Mouse (Mus musculus): ENCODE measurements at regions not wholly inside any gene's neighbourhood (a gene's known extent, or its start where the extent isn't known, plus 50 kb on each side); places are given as distances from the start of the nearest gene placed in this dataset.

- H3K27me3 ChIP-seq (ENCODE audit: control insufficient read depth, insufficient read depth, low read length): no peaks in the 10 kb centered on the region
- H3K36me3 ChIP-seq (ENCODE audit: control insufficient read depth, insufficient read depth, low read length): no peaks in the 10 kb centered on the region
- DNase-seq (ENCODE audit: low spot score) (no peak), ATAC-seq (ENCODE audit: insufficient number of reproducible peaks, low FRiP score, low TSS enrichment, low read depth) (no peak)
- H3K4me2 ChIP-seq (ENCODE audit: low read depth, severe bottlenecking): no peak overlapping the region
- no peaks in the 10 kb centered on the region for H3K9me3 ChIP-seq (ENCODE audit: control insufficient read depth, low read length)
- no peaks in the 10 kb centered on the region for H3K4me1 ChIP-seq (ENCODE audit: control insufficient read depth, insufficient read depth, low read length)
- no peak overlapping the region for H3K4me3 ChIP-seq (ENCODE audit: low read depth, low read length)
- no peak overlapping the region for H3K9ac ChIP-seq (ENCODE audit: low read length)
- WGBS: 78% methylated on average over 9 of the region's 9 CpGs
- no peak overlapping the region for H3K27ac ChIP-seq (replicated peaks; ENCODE audit: low read depth, low read length)
These were observed 195.4 kb downstream of the Usp46 start for GRCm38 (mm10) chr5:73872641-73873421.

GRCm38 (mm10) chr5:73874770-73875169 lies 193.5 kb downstream of the Usp46 start:
- Histone ChIP-seq H3K4me1 (ENCODE audit: control insufficient read depth, insufficient read depth, low read length) (no peaks in the 10 kb centered on the region), H3K4me3 (ENCODE audit: low read depth, low read length) (no peak overlapping the region), H3K27me3 (ENCODE audit: control insufficient read depth, insufficient read depth, low read length) (no peaks in the 10 kb centered on the region), H3K27ac (replicated peaks; ENCODE audit: low read depth, low read length) (no peak overlapping the region), H3K36me3 (ENCODE audit: control insufficient read depth, insufficient read depth, low read length) (no peaks in the 10 kb centered on the region), H3K9me3 (ENCODE audit: control insufficient read depth, low read length) (no peaks in the 10 kb centered on the region), H3K4me2 (ENCODE audit: low read depth, severe bottlenecking) (no peak overlapping the region), H3K9ac (ENCODE audit: low read length) (no peak overlapping the region)
- no peak for DNase-seq (ENCODE audit: low spot score)
- WGBS: 90% methylated on average over 1 of the region's 1 CpGs
- no peak for ATAC-seq (ENCODE audit: insufficient number of reproducible peaks, low FRiP score, low TSS enrichment, low read depth)

DNA sequence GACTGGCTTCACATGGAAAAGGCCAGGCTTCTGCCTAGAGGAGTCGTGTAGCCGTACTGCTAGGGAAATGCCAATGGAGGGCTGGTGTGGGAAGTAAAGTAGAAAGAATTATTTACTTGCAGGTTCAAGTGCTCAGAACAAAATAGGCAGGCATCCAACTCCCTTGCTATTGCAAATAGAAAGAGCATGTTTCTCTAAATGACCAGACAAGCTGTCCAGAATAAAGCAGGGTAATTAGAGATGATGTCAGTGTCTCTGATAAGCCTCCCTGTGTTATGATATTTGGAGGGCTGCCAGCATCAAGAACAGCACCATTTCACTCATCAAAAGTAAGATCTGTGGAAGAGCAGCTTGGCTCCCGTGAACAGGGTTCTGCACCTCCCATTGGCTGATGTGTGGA lies 192.4 kb downstream of the Usp46 start:
- no peaks in the 10 kb centered on the region for H3K36me3 ChIP-seq (ENCODE audit: control insufficient read depth, insufficient read depth, low read length)
- no peak overlapping the region for H3K4me3 ChIP-seq (ENCODE audit: low read depth, low read length)
- no peaks in the 10 kb centered on the region for H3K27me3 ChIP-seq (ENCODE audit: control insufficient read depth, insufficient read depth, low read length)
- WGBS: 91% methylated on average over 3 of the region's 3 CpGs
- ATAC-seq (ENCODE audit: insufficient number of reproducible peaks, low FRiP score, low TSS enrichment, low read depth) (no peak), DNase-seq (ENCODE audit: low spot score) (no peak)
- no peaks in the 10 kb centered on the region for H3K9me3 ChIP-seq (ENCODE audit: control insufficient read depth, low read length)
- no peak overlapping the region for H3K4me2 ChIP-seq (ENCODE audit: low read depth, severe bottlenecking)
- H3K27ac ChIP-seq (replicated peaks; ENCODE audit: low read depth, low read length): no peak overlapping the region
- H3K9ac ChIP-seq (ENCODE audit: low read length): no peak overlapping the region
- H3K4me1 ChIP-seq (ENCODE audit: control insufficient read depth, insufficient read depth, low read length): no peaks in the 10 kb centered on the region

- Histone ChIP-seq H3K4me2 (ENCODE audit: low read depth, severe bottlenecking) (no peak overlapping the region), H3K36me3 (ENCODE audit: control insufficient read depth, insufficient read depth, low read length) (no peaks in the 10 kb centered on the region), H3K27me3 (ENCODE audit: control insufficient read depth, insufficient read depth, low read length) (no peaks in the 10 kb centered on the region), H3K4me1 (ENCODE audit: control insufficient read depth, insufficient read depth, low read length) (peaks cover 7% of the 10 kb centered on the region), H3K27ac (replicated peaks; ENCODE audit: low read depth, low read length) (no peak overlapping the region), H3K9ac (ENCODE audit: low read length) (no peak overlapping the region), H3K4me3 (ENCODE audit: low read depth, low read length) (no peak overlapping the region), H3K9me3 (ENCODE audit: control insufficient read depth, low read length) (no peaks in the 10 kb centered on the region)
- no peak for DNase-seq (ENCODE audit: low spot score)
- ATAC-seq (ENCODE audit: insufficient number of reproducible peaks, low FRiP score, low TSS enrichment, low read depth): no peak
- 78% methylated on average over 3 of the region's 3 CpGs for WGBS
These were observed 187.3 kb downstream of the Usp46 start for GRCm38 (mm10) chr5:73880936-73881335.

GRCm38 (mm10) chr5:73881941-73882340 lies 186.3 kb downstream of the Usp46 start:
- Histone ChIP-seq H3K4me3 (ENCODE audit: low read depth, low read length) (no peak overlapping the region), H3K4me2 (ENCODE audit: low read depth, severe bottlenecking) (no peak overlapping the region), H3K9ac (ENCODE audit: low read length) (no peak overlapping the region), H3K9me3 (ENCODE audit: control insufficient read depth, low read length) (no peaks in the 10 kb centered on the region), H3K4me1 (ENCODE audit: control insufficient read depth, insufficient read depth, low read length) (peaks cover 7% of the 10 kb centered on the region), H3K36me3 (ENCODE audit: control insufficient read depth, insufficient read depth, low read length) (no peaks in the 10 kb centered on the region), H3K27ac (replicated peaks; ENCODE audit: low read depth, low read length) (peak overlapping the region; percentile 47; the same call in 1 of the 2 replicates), H3K27me3 (ENCODE audit: control insufficient read depth, insufficient read depth, low read length) (no peaks in the 10 kb centered on the region)
- 22% methylated on average over 5 of the region's 5 CpGs for WGBS
- DNase-seq (ENCODE audit: low spot score): peak; percentile 55
- ATAC-seq (ENCODE audit: insufficient number of reproducible peaks, low FRiP score, low TSS enrichment, low read depth): 0 out of 2 replicates have a peak, but pooled peaks have one; percentile 44

DNA sequence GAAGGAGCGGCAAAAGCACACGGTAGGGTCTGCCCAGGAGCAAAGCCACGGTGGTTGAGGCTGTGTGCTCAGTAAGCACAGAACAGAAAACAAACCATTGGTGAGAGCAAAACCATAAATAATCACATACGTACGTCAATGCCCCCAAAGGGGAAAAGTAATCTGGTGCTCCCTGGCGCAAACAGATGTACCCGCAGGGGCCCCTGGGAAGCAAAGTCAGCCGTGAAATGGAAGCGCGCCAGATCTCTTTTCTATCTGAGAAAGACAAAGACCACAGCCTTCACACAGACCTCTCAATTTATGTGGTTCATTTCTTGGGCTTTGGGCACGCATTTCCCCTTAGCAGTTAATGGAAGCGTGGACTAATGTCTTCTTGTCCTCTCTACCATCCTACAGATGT lies 183.2 kb downstream of the Usp46 start:
- no peak overlapping the region for H3K27ac ChIP-seq (replicated peaks; ENCODE audit: low read depth, low read length)
- no peaks in the 10 kb centered on the region for H3K9me3 ChIP-seq (ENCODE audit: control insufficient read depth, low read length)
- no peak overlapping the region for H3K4me3 ChIP-seq (ENCODE audit: low read depth, low read length)
- DNase-seq (ENCODE audit: low spot score) (no peak), ATAC-seq (ENCODE audit: insufficient number of reproducible peaks, low FRiP score, low TSS enrichment, low read depth) (no peak)
- 75% methylated on average over 12 of the region's 12 CpGs for WGBS
- H3K4me1 ChIP-seq (ENCODE audit: control insufficient read depth, insufficient read depth, low read length): peaks cover 7% of the 10 kb centered on the region
- H3K27me3 ChIP-seq (ENCODE audit: control insufficient read depth, insufficient read depth, low read length): no peaks in the 10 kb centered on the region
- no peak overlapping the region for H3K4me2 ChIP-seq (ENCODE audit: low read depth, severe bottlenecking)
- H3K36me3 ChIP-seq (ENCODE audit: control insufficient read depth, insufficient read depth, low read length): no peaks in the 10 kb centered on the region
- no peak overlapping the region for H3K9ac ChIP-seq (ENCODE audit: low read length)

- Histone ChIP-seq H3K9ac (ENCODE audit: low read length) (no peak overlapping the region), H3K36me3 (ENCODE audit: control insufficient read depth, insufficient read depth, low read length) (no peaks in the 10 kb centered on the region), H3K27ac (replicated peaks; ENCODE audit: low read depth, low read length) (no peak overlapping the region), H3K4me3 (ENCODE audit: low read depth, low read length) (no peak overlapping the region), H3K27me3 (ENCODE audit: control insufficient read depth, insufficient read depth, low read length) (no peaks in the 10 kb centered on the region), H3K9me3 (ENCODE audit: control insufficient read depth, low read length) (no peaks in the 10 kb centered on the region), H3K4me2 (ENCODE audit: low read depth, severe bottlenecking) (no peak overlapping the region), H3K4me1 (ENCODE audit: control insufficient read depth, insufficient read depth, low read length) (peaks cover 7% of the 10 kb centered on the region)
- WGBS: 89% methylated on average over 1 of the region's 1 CpGs
- ATAC-seq (ENCODE audit: insufficient number of reproducible peaks, low FRiP score, low TSS enrichment, low read depth) (no peak), DNase-seq (ENCODE audit: low spot score) (no peak)
These were observed 182.5 kb downstream of the Usp46 start for GRCm38 (mm10) chr5:73885691-73886090.

DNA sequence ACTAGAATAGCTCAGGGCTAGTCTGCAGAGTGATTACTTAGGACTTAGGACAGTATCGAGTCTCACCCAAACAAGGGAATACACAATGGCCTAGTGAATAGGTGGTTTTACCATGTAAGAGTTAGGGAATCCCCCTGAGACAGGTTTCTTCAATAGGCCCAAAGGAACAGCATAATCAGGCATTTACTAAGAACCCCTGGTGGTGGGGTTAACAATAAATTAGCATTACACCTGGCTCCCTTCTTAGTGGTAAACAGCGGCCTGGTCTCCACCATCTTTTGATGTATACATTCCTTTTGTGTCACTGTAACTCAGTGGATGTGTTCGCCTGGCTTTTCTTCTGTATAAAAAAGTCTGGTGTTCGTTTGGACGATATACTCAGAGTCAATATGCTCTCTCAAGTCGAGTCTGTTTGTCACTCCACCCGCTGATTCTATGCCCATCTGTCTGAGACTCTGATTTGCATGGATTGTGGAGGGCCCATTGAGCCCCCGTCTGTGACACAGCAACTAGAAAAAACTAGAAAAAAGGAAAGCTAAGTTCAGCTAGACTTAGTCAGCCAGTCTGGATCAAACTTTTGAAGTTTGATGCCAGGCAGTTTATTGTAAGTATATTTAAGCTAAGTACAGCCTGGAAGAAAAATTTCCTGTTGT lies 180.8 kb downstream of the Usp46 start:
- Histone ChIP-seq H3K27ac (replicated peaks; ENCODE audit: low read depth, low read length) (no peak overlapping the region), H3K9ac (ENCODE audit: low read length) (no peak overlapping the region), H3K9me3 (ENCODE audit: control insufficient read depth, low read length) (no peaks in the 10 kb centered on the region), H3K36me3 (ENCODE audit: control insufficient read depth, insufficient read depth, low read length) (no peaks in the 10 kb centered on the region), H3K4me3 (ENCODE audit: low read depth, low read length) (no peak overlapping the region), H3K27me3 (ENCODE audit: control insufficient read depth, insufficient read depth, low read length) (no peaks in the 10 kb centered on the region), H3K4me1 (ENCODE audit: control insufficient read depth, insufficient read depth, low read length) (no peaks in the 10 kb centered on the region), H3K4me2 (ENCODE audit: low read depth, severe bottlenecking) (no peak overlapping the region)
- no peak for ATAC-seq (ENCODE audit: insufficient number of reproducible peaks, low FRiP score, low TSS enrichment, low read depth)
- DNase-seq (ENCODE audit: low spot score): no peak
- 87% methylated on average over 8 of the region's 8 CpGs for WGBS
